Mouse (Mus musculus) lung, embryonic 15.5 days (tissue): Measurements from ENCODE around the gene Sppl2a. TPM values are rescaled to one million over a fixed set of nuclear protein-coding genes. Genes with fewer than 3 reads are reported as not detected.

Experiments used
- ATAC-seq: fragments of 200-750 bp; cut with Nextera tagmentation; 2 replicates; pipeline ENCODE4 v1.8.0; 2017; ENCODE audit warnings: moderate number of reproducible peaks, borderline replicate concordance; ENCODE audit not compliant: low FRiP score, low TSS enrichment; ENCODE audit errors: extremely low read depth
- H3K27ac ChIP-seq: fragments of 300-500 bp; sonication (generic); 2 replicates; pipeline ENCODE4 v1.5.1; 2015; ENCODE audit warnings: moderate library complexity, mild to moderate bottlenecking, inconsistent platforms
- H3K27me3 ChIP-seq: fragments of 300-500 bp; sonication (generic); 2 replicates; pipeline ENCODE4 v1.6.1; 2015; ENCODE audit warnings: inconsistent platforms
- H3K36me3 ChIP-seq: fragments of 300-500 bp; sonication (generic); 2 replicates; pipeline ENCODE4 v1.6.1; 2015; ENCODE audit warnings: inconsistent platforms
- H3K4me1 ChIP-seq: fragments of 300-500 bp; sonication (generic); 2 replicates; pipeline ENCODE4 v1.6.1; 2015; ENCODE audit warnings: inconsistent platforms
- H3K4me2 ChIP-seq: fragments of 300-500 bp; sonication (generic); 2 replicates; pipeline ENCODE4 v1.6.1; 2015; ENCODE audit warnings: inconsistent platforms, mild to moderate bottlenecking, moderate library complexity
- H3K4me3 ChIP-seq: fragments of 300-500 bp; sonication (generic); 2 replicates; pipeline ENCODE4 v1.5.1; 2015; ENCODE audit warnings: mild to moderate bottlenecking, inconsistent platforms
- H3K9ac ChIP-seq: fragments of 300-500 bp; sonication (generic); 2 replicates; pipeline ENCODE4 v1.6.1; 2015; ENCODE audit warnings: inconsistent platforms
- H3K9me3 ChIP-seq: fragments of 300-500 bp; sonication (generic); 2 replicates; pipeline ENCODE4 v1.6.1; 2016; ENCODE audit warnings: inconsistent platforms
- WGBS: fragments of 180-500 bp; shearing (Covaris S2); methylation state at CpG from one replicate; pipeline ENCODE4 v1.1.7; 2015; 5-methylcytosine and 5-hydroxymethylcytosine counted together
- microRNA-seq: library from miRNA; unstranded; fragments of <30 nt; microRNA quantifications from one replicate; pipeline ENCODE4, GENCODE M21; 2016
- polyA plus RNA-seq: library from polyadenylated mRNA; unstranded; fragments of >200 nt; fragmentation: Nextera tagmentation; extraction: Ambion mirVana; gene quantifications from 2 replicates; pipeline ENCODE4 v1.2.1, GENCODE M21; 2015

The Sppl2a gene
- polyA plus RNA-seq, 1 experiment from 2014 or later: 42.1 TPM

DNA sequence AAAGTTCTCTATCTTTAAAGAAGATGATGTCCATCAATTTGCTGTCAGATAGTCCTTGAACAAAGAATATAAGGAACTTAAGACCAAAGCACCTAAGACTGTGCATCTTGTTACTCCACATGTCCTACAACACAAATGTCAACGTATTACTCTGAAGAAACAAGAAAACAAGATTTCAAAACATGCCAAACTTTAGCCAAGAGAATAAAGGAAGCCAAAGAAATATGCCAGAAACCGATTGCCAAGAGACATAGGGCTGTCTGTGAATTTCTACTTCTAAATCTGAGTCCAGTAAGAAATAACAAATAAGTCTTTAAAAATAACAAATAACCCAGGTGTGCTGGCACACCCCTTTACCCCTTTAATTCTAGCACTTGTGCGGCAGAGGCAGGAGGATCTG is 68.0 kb downstream of the Sppl2a start:
- H3K4me1 ChIP-seq: no peaks in the 10 kb centered on the region
- no peaks in the 10 kb centered on the region for H3K9me3 ChIP-seq
- no peak for ATAC-seq

DNA sequence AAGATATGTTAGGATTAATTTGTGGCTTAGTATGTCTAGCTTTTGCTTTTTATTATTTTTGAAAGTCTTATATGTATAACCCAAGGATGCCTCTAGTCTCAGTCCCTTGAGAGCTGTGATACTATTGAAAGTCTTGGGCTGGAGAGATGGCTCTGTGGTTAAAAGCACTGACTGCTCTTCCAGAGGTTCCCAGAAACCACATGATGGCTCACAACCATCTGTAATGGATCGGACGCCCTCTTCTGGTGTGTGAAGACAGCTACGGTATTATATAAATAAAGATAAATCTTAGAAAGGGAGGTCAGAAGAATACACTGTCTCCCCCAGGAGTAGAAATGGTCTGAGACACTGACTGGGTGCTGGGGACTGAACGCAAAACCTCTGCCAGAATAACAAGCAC is 88.3 kb downstream of the Sppl2a start:
- H3K9ac ChIP-seq: no peak overlapping the region
- H3K27ac ChIP-seq: no peak overlapping the region
- no peaks in the 10 kb centered on the region for H3K27me3 ChIP-seq
- ATAC-seq: no peak
- H3K4me2 ChIP-seq: no peak overlapping the region
- peaks cover 43% of the 10 kb centered on the region for H3K36me3 ChIP-seq
- 81% methylated on average over 4 of the region's 4 CpGs for WGBS
- H3K9me3 ChIP-seq: no peaks in the 10 kb centered on the region
- no peaks in the 10 kb centered on the region for H3K4me1 ChIP-seq
- no peak overlapping the region for H3K4me3 ChIP-seq

More for the DNA sequence above, 68.0 kb downstream of the Sppl2a start:
- 92% methylated on average over 3 of the region's 3 CpGs for WGBS
- Histone ChIP-seq H3K4me3 (no peak overlapping the region), H3K4me2 (no peak overlapping the region), H3K9ac (no peak overlapping the region), H3K27ac (no peak overlapping the region), H3K36me3 (no peaks in the 10 kb centered on the region), H3K27me3 (no peaks in the 10 kb centered on the region)

Small RNA genes lying within 50 kb of the gene (microRNA-seq; reads per million reads assigned to microRNA genes)
- gene Mir3473g: 1.5 reads per million

Other genes starting within 250 kb of the Sppl2a start
- gene Usp8, start 225.9 kb downstream of the Sppl2a start, polyA plus RNA-seq: 40.8 and 44.1 TPM in 2 replicates
- 2.1 and 2.3 TPM in 2 replicates for gene Usp50, start 149.8 kb downstream of the Sppl2a start, polyA plus RNA-seq
- gene Trpm7, start 57.0 kb downstream of the Sppl2a start, polyA plus RNA-seq: 40.8 and 45.1 TPM in 2 replicates
- 9.1 and 11.3 TPM in 2 replicates for gene Ap4e1, start 75.5 kb upstream of the Sppl2a start, polyA plus RNA-seq
- 52.9 and 54.2 TPM in 2 replicates for gene Blvra, start 137.4 kb upstream of the Sppl2a start, polyA plus RNA-seq
- gene Ncaph, start 200.7 kb upstream of the Sppl2a start, polyA plus RNA-seq: 109 and 113 TPM in 2 replicates
- gene Itpripl1, start 210.2 kb upstream of the Sppl2a start, polyA plus RNA-seq: 28.5 and 29.5 TPM in 2 replicates